Mouse (Mus musculus) bone marrow macrophage, adult 2 months (primary cell): ENCODE results near the gene Cldn14. TPM values are rescaled to one million over a fixed set of nuclear protein-coding genes. Genes with fewer than 3 reads are reported as not detected.
"Not testable (repeated sequence)": the region's sequence is repeated elsewhere in the genome, so short reads cannot be mapped to it uniquely, and the experiment has no call there.

Experiments used
- H3K27ac ChIP-seq: 2 replicates; pipeline ENCODE4 v1.5.1; 2012; ENCODE audit warnings: low read depth, low read length; ENCODE audit not compliant: insufficient read depth
- H3K4me1 ChIP-seq: 2 replicates; pipeline ENCODE4 v1.6.1; 2012; ENCODE audit warnings: low read length; ENCODE audit not compliant: control insufficient read depth, insufficient read depth
- H3K4me3 ChIP-seq: 2 replicates; pipeline ENCODE4 v1.5.1; 2012; ENCODE audit warnings: mild to moderate bottlenecking, low read length, moderate library complexity; ENCODE audit not compliant: insufficient read depth
- CTCF ChIP-seq: IDR thresholded peaks from 2 replicates; pipeline ENCODE4 v1.5.1; 2012; ENCODE audit warnings: low read depth, mild to moderate bottlenecking, low read length, moderate library complexity
- POLR2A ChIP-seq: IDR thresholded peaks from 2 replicates; pipeline ENCODE4 v1.6.1; 2012; ENCODE audit warnings: mild to moderate bottlenecking, low read depth, low read length, borderline replicate concordance
- polyA plus RNA-seq: library from polyadenylated mRNA; stranded (reverse); fragments of >200 nt; gene quantifications from 2 replicates; pipeline ENCODE4 v1.2.4, GENCODE M21; 2012; ENCODE audit not compliant: missing spikeins, insufficient read depth, insufficient read length

Cldn14 gene
- polyA plus RNA-seq, 1 experiment: not detected

GRCm38 (mm10) chr16:94034152-94034551 lies 25.5 kb upstream of the Cldn14 start:
- TF ChIP-seq POLR2A (no peak), CTCF (no peak)
- Histone ChIP-seq H3K4me1 (no peaks in the 10 kb centered on the region), H3K27ac (no peak overlapping the region), H3K4me3 (no peak overlapping the region)

DNA sequence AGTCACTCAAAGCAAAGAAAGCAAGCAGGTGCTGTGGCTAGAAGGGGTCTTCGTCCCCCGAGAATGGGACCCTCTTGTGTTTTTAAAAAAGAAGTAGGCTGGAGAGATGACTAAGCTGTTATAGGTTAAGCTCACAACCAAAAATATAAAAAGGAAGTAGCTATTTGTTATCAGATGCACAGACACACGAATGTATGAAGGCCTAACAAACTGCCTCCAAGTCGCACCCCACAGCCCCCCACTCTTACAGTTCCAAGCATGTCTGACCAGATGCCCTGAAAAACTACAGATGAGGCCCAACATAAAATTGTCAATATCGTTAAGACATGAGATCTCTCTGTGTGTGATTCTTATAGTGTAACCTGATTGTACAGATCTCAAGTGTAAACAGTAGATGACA lies 23.6 kb upstream of the Cldn14 start:
- TF ChIP-seq POLR2A (no peak), CTCF (no peak)
- no peak overlapping the region for H3K4me3 ChIP-seq
- H3K4me1 ChIP-seq: no peaks in the 10 kb centered on the region
- H3K27ac ChIP-seq: no peak overlapping the region

DNA sequence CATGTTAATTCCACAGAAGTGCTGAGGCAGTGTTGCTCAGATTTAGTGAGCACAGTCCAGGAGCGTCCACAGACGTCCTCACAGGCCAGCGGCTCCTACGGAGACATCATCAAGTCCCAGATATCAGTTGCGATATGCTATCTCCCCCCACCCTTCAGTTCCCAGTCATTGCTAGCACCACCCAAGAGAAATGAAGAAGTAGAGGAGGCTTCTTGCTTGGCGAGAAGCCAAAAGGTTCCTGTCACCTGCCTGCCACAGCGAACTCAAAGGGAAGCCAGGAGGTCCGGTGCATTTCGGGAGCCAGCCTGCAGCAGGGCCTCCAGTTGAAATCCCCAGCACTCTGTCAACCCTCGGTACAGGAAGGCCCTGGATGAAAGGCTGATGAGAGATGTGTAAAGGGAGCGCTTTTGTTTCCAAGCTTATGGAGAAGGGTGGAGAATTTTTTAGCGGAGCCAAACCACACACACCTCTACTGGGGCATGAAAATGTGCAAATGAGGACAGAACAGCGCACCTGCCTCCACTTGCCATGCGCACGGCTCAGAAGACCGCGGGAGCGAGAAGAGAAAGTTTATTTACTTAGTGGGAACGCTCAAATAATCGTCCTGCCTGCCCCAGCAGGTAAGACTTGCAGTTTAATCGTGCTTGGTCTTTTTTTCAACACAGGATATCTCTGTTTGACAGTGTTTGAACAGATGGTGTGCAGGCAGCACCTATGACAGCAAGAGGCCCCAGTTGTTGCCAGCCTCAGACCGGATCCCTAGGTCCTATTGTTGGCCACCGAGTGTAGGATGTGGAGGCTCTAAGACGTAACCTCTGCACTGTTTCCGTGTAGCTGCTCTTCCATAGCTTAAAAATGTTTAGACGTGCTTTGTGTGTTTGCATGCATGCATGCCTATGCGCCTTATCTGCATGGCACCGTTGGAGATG lies 15.0 kb upstream of the Cldn14 start:
- Histone ChIP-seq H3K27ac (no peak overlapping the region), H3K4me1 (no peaks in the 10 kb centered on the region), H3K4me3 (no peak overlapping the region)
- TF ChIP-seq POLR2A (no peak), CTCF (no peak)

DNA sequence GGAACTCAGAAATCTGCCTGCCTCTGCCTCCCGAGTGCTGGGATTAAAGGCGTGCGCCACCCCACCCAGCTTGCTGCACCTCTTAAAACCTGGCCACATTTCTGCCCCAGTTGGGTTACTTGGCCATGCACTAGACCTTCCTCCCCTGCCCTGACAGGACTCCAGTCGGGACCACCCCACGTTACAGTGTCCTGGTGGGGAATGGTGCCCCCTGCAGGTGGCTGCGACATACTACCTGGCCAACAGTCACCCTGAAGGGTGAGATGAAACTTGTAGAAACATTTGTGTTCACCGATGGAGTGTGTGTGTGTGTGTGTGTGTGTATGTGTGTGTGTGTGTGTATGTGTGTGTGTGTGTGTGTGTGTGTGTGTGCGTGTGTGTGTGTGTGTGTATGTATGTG lies 11.1 kb upstream of the Cldn14 start:
- not testable (repeated sequence) for H3K27ac ChIP-seq, H3K4me1 ChIP-seq, H3K4me3 ChIP-seq

DNA sequence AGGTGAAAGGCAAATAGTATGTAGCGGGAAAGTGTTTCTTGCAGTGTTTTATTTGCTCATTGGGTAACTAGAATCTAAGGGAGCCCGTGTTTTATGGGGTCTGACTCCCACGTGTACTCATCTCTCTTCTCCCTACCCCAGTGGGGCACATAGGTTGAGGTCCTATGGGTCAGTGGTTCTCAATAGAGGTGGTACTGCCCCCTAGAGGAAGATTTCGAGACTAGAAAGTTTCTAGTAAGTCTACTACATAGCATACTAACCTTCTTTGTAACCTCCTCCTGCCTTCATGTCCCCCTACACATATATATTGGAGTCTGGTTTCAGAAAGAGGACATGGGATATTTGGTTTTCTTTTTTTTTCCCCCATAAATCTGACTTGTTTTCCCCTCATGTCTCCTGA lies 9.3 kb upstream of the Cldn14 start:
- H3K4me3 ChIP-seq: no peak overlapping the region
- H3K4me1 ChIP-seq: no peaks in the 10 kb centered on the region
- no peak overlapping the region for H3K27ac ChIP-seq
- no peak for TF ChIP-seq CTCF
- TF ChIP-seq POLR2A: no peak

DNA sequence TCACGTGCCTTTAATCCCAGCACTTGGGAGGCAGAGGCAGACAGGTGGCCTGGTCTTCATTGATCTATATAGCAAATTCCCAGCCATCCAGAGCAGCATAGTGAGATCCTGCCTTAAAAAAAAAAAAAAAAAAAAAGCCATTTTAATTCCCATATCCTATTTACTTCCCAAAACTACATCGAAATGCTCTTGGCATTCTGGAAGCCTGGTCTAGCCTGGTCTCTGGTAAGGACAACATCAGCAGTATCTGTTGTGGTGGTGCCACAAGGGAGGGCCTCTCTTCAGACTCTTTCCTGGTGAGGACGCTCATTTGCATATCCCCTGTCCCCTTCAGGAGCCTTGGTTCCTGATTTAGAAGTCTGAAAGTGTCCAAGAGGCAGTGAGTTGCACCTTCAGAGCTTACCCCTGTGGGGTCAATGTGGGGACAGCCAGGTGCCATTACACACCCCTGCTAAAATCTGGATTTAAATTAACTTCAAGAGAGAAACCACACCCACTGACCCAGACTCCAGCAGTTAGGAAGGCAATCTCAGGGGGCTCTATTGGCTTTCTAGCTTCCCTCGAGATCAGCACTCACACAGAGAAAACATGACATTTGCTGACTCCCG lies 6.0 kb upstream of the Cldn14 start:
- H3K27ac ChIP-seq: no peak overlapping the region
- H3K4me3 ChIP-seq: no peak overlapping the region
- H3K4me1 ChIP-seq: no peaks in the 10 kb centered on the region
- TF ChIP-seq CTCF (no peak), POLR2A (no peak)

GRCm38 (mm10) chr16:94013328-94014086 lies 4.9 kb upstream of the Cldn14 start:
- not testable (repeated sequence) for H3K4me1 ChIP-seq, H3K4me3 ChIP-seq, H3K27ac ChIP-seq

DNA sequence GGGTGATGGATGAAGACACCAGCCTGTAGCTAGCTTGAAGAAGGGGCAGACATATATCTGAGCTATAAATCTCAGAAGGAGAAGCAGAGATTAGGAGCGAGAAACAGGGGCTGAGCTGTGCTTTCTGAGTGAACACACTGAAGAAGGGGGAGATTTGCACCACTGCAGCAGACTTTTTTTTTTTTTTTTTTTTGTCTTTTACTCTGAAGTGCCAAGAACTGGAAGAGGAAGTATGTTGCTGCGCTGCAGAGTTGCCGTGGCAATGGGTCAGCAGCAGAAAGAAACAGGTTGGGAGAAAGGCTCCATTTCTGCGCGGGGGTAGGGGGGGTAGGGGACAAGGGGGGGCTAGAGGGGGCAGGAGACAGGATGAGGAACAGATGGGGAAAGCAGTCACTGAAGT lies 2.6 kb upstream of the Cldn14 start:
- H3K27ac ChIP-seq: no peak overlapping the region
- 0 out of 2 replicates have a peak, but pooled peaks cover 6% of the 10 kb centered on the region for H3K4me1 ChIP-seq
- TF ChIP-seq POLR2A: no peak
- TF ChIP-seq CTCF: no peak
- no peak overlapping the region for H3K4me3 ChIP-seq

- no peak overlapping the region for H3K27ac ChIP-seq
Measured at GRCm38 (mm10) chr16:94010633-94011032, 2.0 kb upstream of the Cldn14 start.

DNA sequence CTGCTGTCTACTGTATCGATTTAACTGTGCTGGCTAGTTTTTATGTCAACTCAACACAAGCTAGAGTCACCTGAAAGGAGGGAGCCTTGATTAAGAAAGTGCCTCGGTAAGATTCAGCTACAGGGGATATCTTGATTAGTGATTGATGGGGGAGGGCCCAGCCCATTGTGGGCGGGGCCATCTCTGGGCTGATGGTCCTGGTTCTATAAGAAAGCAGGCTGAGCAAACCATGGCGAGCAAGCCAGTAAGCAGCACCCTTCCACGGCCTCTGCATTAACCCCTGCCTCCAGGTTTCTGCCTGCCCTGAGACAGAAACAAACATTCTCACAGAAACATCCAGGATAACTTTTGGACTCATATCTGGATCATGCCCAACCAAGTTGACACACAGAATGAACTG lies 1.5 kb upstream of the Cldn14 start:
- H3K4me1 ChIP-seq: 0 out of 2 replicates have a peak, but pooled peaks cover 6% of the 10 kb centered on the region

More at GRCm38 (mm10) chr16:94010633-94011032, 2.0 kb upstream of the Cldn14 start:
- Histone ChIP-seq H3K4me3 (no peak overlapping the region), H3K4me1 (0 out of 2 replicates have a peak, but pooled peaks cover 6% of the 10 kb centered on the region)
- TF ChIP-seq CTCF (no peak), POLR2A (no peak)

More for the DNA sequence above, 1.5 kb upstream of the Cldn14 start:
- TF ChIP-seq POLR2A (no peak), CTCF (no peak)
- Histone ChIP-seq H3K4me3 (no peak overlapping the region), H3K27ac (no peak overlapping the region)
